Mouse (Mus musculus): Measurements from ENCODE around the gene Ggct. TPM values are rescaled to one million over a fixed set of nuclear protein-coding genes. Genes with fewer than 3 reads are reported as not detected.

Gene Ggct
- total RNA-seq (2021), result 1 to 10 TPM; 6.0 to 9.2 TPM
- long read RNA-seq, experiment 1, result 0 reads
- long read RNA-seq, experiment 2, transcript Ggct-202 (4 exons, 3,960 nt), result major isoform, 7 of 7 reads
- long read RNA-seq, experiment 2, partial matches to known transcripts, result 0 of 7 reads
- long read RNA-seq, experiment 2, other reads (novel, unspliced or antisense), result 0 of 7 reads

GRCm38 (mm10) chr6:54992734-54993260 lies at the start of gene Ggct:
Ggct (minus strand) TSS chr6:54992950.
- DNase-seq (ENCODE audit: low spot score in 2 of 2), result peak; percentile 91 to 92

- no peak for DNase-seq (ENCODE audit: low spot score in 2 of 2)
Measured at GRCm38 (mm10) chr6:55040031-55040430, 47.3 kb upstream of the Ggct start.

GRCm38 (mm10) chr6:55039446-55039783 lies 46.7 kb upstream of the Ggct start:
- DNase-seq (ENCODE audit: low spot score in 2 of 2), result no peak

- no peak for DNase-seq (ENCODE audit: low spot score in 2 of 2)
Measured at GRCm38 (mm10) chr6:55038671-55039445, 46.1 kb upstream of the Ggct start.

- peak; percentile 81 to 86 for DNase-seq (ENCODE audit: low spot score in 2 of 2)
Measured at GRCm38 (mm10) chr6:55037799-55038670, 45.3 kb upstream of the Ggct start, which contains the start of gene Gars. Gars (plus strand) TSS chr6:55038007.

- DNase-seq (ENCODE audit: low spot score in 2 of 2), result no peak
Measured at GRCm38 (mm10) chr6:55036731-55037130, 44.0 kb upstream of the Ggct start.

GRCm38 (mm10) chr6:55027642-55028041 lies 34.9 kb upstream of the Ggct start:
- no peak for DNase-seq (ENCODE audit: low spot score in 2 of 2)

GRCm38 (mm10) chr6:55021806-55022205 lies 29.1 kb upstream of the Ggct start:
- no peak for DNase-seq (ENCODE audit: low spot score in 2 of 2)

GRCm38 (mm10) chr6:55018417-55018816 lies 25.7 kb upstream of the Ggct start:
- no peak for DNase-seq (ENCODE audit: low spot score in 2 of 2)

- no peak for DNase-seq (ENCODE audit: low spot score in 2 of 2)
Measured at GRCm38 (mm10) chr6:55016710-55017583, 24.2 kb upstream of the Ggct start.

- DNase-seq (ENCODE audit: low spot score in 2 of 2), result peak in 1 of 2 experiments; percentile 34
Measured at GRCm38 (mm10) chr6:55016236-55016635, 23.5 kb upstream of the Ggct start.

GRCm38 (mm10) chr6:55014184-55014583 lies 21.4 kb upstream of the Ggct start:
- DNase-seq (ENCODE audit: low spot score in 2 of 2), result no peak

- DNase-seq (ENCODE audit: low spot score in 2 of 2), result no peak
Measured at GRCm38 (mm10) chr6:55012516-55012915, 19.8 kb upstream of the Ggct start.

- no peak for DNase-seq (ENCODE audit: low spot score in 2 of 2)
Measured at GRCm38 (mm10) chr6:55010330-55011091, 17.8 kb upstream of the Ggct start.

GRCm38 (mm10) chr6:55009391-55010230 lies 16.9 kb upstream of the Ggct start:
- DNase-seq (ENCODE audit: low spot score in 2 of 2), result no peak

- DNase-seq (ENCODE audit: low spot score in 2 of 2), result no peak
Measured at GRCm38 (mm10) chr6:55008401-55008800, 15.7 kb upstream of the Ggct start.

GRCm38 (mm10) chr6:55003559-55003958 lies 10.8 kb upstream of the Ggct start:
- DNase-seq (ENCODE audit: low spot score in 2 of 2), result no peak

GRCm38 (mm10) chr6:55002438-55002837 lies 9.7 kb upstream of the Ggct start:
- no peak for DNase-seq (ENCODE audit: low spot score in 2 of 2)

- no peak for DNase-seq (ENCODE audit: low spot score in 2 of 2)
Measured at GRCm38 (mm10) chr6:55001320-55001719, 8.6 kb upstream of the Ggct start.
